Mouse (Mus musculus) adipocyte (in vitro differentiated cells): ENCODE measurements around the gene Pspc1.
A peak's percentile ranks its signal among the peaks of the same experiment; 100 is the strongest.

Experiments
- DNase-seq: peaks from one replicate; pipeline ENCODE4 v3.0.0-alpha.2; 2016; ENCODE audit warnings: low spot score

The Pspc1 gene

GRCm38 (mm10) chr14:56697836-56698235 lies 80.3 kb downstream of the Pspc1 start:
- no peak for DNase-seq

- no peak for DNase-seq
These were observed 82.6 kb downstream of the Pspc1 start for GRCm38 (mm10) chr14:56695495-56695894.

GRCm38 (mm10) chr14:56689766-56690165 lies 88.3 kb downstream of the Pspc1 start:
- no peak for DNase-seq

GRCm38 (mm10) chr14:56689116-56689515 lies 89.0 kb downstream of the Pspc1 start:
- no peak for DNase-seq

GRCm38 (mm10) chr14:56685426-56685825 lies 92.7 kb downstream of the Pspc1 start:
- DNase-seq: peak; percentile 21
